Mouse (Mus musculus) spleen, adult 2 months (tissue): ENCODE data around the gene Gm36864.

ENCODE experiments used
- CTCF ChIP-seq: fragments of 200-500 bp; IDR thresholded peaks from 2 replicates; pipeline ENCODE4 v1.5.1; 2011; ENCODE audit warnings: mild to moderate bottlenecking, inconsistent platforms; ENCODE audit not compliant: insufficient read depth, insufficient read length, insufficient replicate concordance; ENCODE audit errors: extremely low read depth
- POLR2A ChIP-seq: fragments of 200-500 bp; IDR thresholded peaks from 2 replicates; pipeline ENCODE4 v1.6.1; 2011; ENCODE audit warnings: low read depth, low read length, inconsistent platforms

DNA sequence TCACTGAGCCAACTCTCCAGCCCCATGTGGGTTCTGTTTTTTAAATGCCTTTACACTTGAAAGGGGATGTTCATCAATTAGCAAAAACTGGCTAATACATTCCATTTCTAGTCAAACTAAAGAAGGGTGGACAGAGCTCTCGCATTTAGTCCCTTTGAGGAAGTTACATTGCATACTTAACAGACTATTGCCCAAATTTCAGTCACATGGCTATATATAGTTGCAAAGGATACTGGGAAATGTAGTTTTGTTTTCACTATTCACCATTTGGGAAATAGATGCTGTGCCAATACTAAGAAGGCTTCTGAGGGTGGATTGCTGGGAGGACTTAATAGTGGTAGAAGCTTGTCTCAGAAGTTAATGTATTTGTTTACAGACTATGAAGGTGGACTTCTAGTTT lies 45.0 kb downstream of the Gm36864 start:
- TF ChIP-seq CTCF (no peak), POLR2A (no peak)
